Mouse (Mus musculus) kidney, postnatal 0 days (tissue): ENCODE results near the gene Rapgef5. TPM values are rescaled to one million over a fixed set of nuclear protein-coding genes. Genes with fewer than 3 reads are reported as not detected.

ENCODE experiments used
- ATAC-seq: fragments of 200-750 bp; cut with Nextera tagmentation; replicated peaks from 2 replicates; pipeline ENCODE4 v1.8.0; 2017; ENCODE audit warnings: low read depth, moderate number of reproducible peaks, moderate TSS enrichment, moderate library complexity; ENCODE audit not compliant: low FRiP score
- DNase-seq: peaks from one replicate; pipeline ENCODE4 v3.0.0-alpha.2; 2016; ENCODE audit warnings: low spot score
- H3K27ac ChIP-seq: fragments of 300-500 bp; sonication (generic); 2 replicates; pipeline ENCODE4 v1.5.1; 2014; ENCODE audit warnings: mild to moderate bottlenecking
- H3K27me3 ChIP-seq: fragments of 300-500 bp; sonication (generic); 2 replicates; pipeline ENCODE4 v1.6.1; 2014; ENCODE audit warnings: low read length, mixed read lengths; ENCODE audit not compliant: insufficient read depth
- H3K36me3 ChIP-seq: fragments of 300-500 bp; sonication (generic); 2 replicates; pipeline ENCODE4 v1.6.1; 2014; ENCODE audit warnings: low read length, mixed read lengths; ENCODE audit not compliant: insufficient read depth
- H3K4me1 ChIP-seq: fragments of 300-500 bp; sonication (generic); replicated peaks from 2 replicates; pipeline ENCODE4 v1.6.1; 2014; ENCODE audit warnings: antibody characterized with exemption, low read length, mixed read lengths; ENCODE audit not compliant: insufficient read depth
- H3K4me2 ChIP-seq: fragments of 300-500 bp; sonication (generic); 2 replicates; pipeline ENCODE4 v1.6.1; 2014; ENCODE audit warnings: mild to moderate bottlenecking, low read length, moderate library complexity, mixed read lengths
- H3K4me3 ChIP-seq: fragments of 300-500 bp; sonication (generic); replicated peaks from 2 replicates; pipeline ENCODE4 v1.5.1; 2014; ENCODE audit warnings: low read depth, low read length
- H3K9ac ChIP-seq: fragments of 300-500 bp; sonication (generic); 2 replicates; pipeline ENCODE4 v1.6.1; 2014; ENCODE audit warnings: low read depth, low read length
- H3K9me3 ChIP-seq: fragments of 300-500 bp; sonication (generic); replicated peaks from 2 replicates; pipeline ENCODE4 v1.6.1; 2016; ENCODE audit warnings: low read length, inconsistent platforms, mixed read lengths
- CTCF ChIP-seq: IDR thresholded peaks from 2 replicates; pipeline ENCODE4 v1.5.1; 2016; ENCODE audit warnings: antibody characterized with exemption, low read depth, mild to moderate bottlenecking, moderate library complexity
- WGBS: fragments of 180-500 bp; shearing (Covaris S2); extraction: QIAGEN DNeasy Blood & Tissue Kit; methylation state at CpG from one replicate; pipeline ENCODE4 v1.1.7; 2014; 5-methylcytosine and 5-hydroxymethylcytosine counted together
- polyA plus RNA-seq: library from polyadenylated mRNA; unstranded; fragments of >200 nt; fragmentation: Nextera tagmentation; extraction: Ambion mirVana; gene quantifications from 2 replicates; pipeline ENCODE4 v1.2.1, GENCODE M21; 2015

Gene Rapgef5
- polyA plus RNA-seq, 1 experiment from 2014 or later = 14.9 TPM

GRCm38 (mm10) chr12:117664644-117665043, 148.4 kb downstream of the Rapgef5 start:
- ATAC-seq = no peak
- no peaks in the 10 kb centered on the region for H3K9me3 ChIP-seq
- no peaks in the 10 kb centered on the region for H3K36me3 ChIP-seq
- H3K27me3 ChIP-seq = no peaks in the 10 kb centered on the region
- no peak overlapping the region for H3K4me2 ChIP-seq
- H3K4me3 ChIP-seq = no peak overlapping the region
- 0 out of 2 replicates have a peak, but pooled peaks cover 3% of the 10 kb centered on the region for H3K4me1 ChIP-seq
- WGBS = 63% methylated on average over 5 of the region's 5 CpGs
- H3K27ac ChIP-seq = no peak overlapping the region
- no peak for TF ChIP-seq CTCF
- H3K9ac ChIP-seq = no peak overlapping the region
- DNase-seq = no peak

GRCm38 (mm10) chr12:117666391-117666790, 150.1 kb downstream of the Rapgef5 start:
- Histone ChIP-seq H3K4me1 (0 out of 2 replicates have a peak, but pooled peaks cover 3% of the 10 kb centered on the region), H3K4me3 (no peak overlapping the region), H3K4me2 (no peak overlapping the region), H3K9me3 (no peaks in the 10 kb centered on the region), H3K36me3 (no peaks in the 10 kb centered on the region), H3K27me3 (no peaks in the 10 kb centered on the region), H3K27ac (no peak overlapping the region), H3K9ac (no peak overlapping the region)
- DNase-seq = no peak
- TF ChIP-seq CTCF = no peak
- no peak for ATAC-seq
- WGBS = 98% methylated on average over 3 of the region's 3 CpGs

GRCm38 (mm10) chr12:117669610-117670400, 153.5 kb downstream of the Rapgef5 start:
- Histone ChIP-seq H3K4me3 (no peak overlapping the region), H3K4me2 (no peak overlapping the region), H3K27me3 (no peaks in the 10 kb centered on the region), H3K36me3 (no peaks in the 10 kb centered on the region), H3K9me3 (no peaks in the 10 kb centered on the region), H3K9ac (no peak overlapping the region), H3K27ac (no peak overlapping the region), H3K4me1 (0 out of 2 replicates have a peak, but pooled peaks cover 3% of the 10 kb centered on the region)
- no peak for ATAC-seq
- 52% methylated on average over 10 of the region's 10 CpGs for WGBS
- no peak for DNase-seq
- no peak for TF ChIP-seq CTCF

GRCm38 (mm10) chr12:117673188-117673587, 156.9 kb downstream of the Rapgef5 start:
- 72% methylated on average over 2 of the region's 2 CpGs for WGBS
- H3K9me3 ChIP-seq = no peaks in the 10 kb centered on the region
- no peak overlapping the region for H3K4me2 ChIP-seq
- DNase-seq = no peak
- H3K36me3 ChIP-seq = no peaks in the 10 kb centered on the region
- TF ChIP-seq CTCF = no peak
- 0 out of 2 replicates have a peak, but pooled peaks cover 3% of the 10 kb centered on the region for H3K4me1 ChIP-seq
- H3K9ac ChIP-seq = no peak overlapping the region
- no peak for ATAC-seq
- no peak overlapping the region for H3K27ac ChIP-seq
- no peak overlapping the region for H3K4me3 ChIP-seq
- no peaks in the 10 kb centered on the region for H3K27me3 ChIP-seq

- Histone ChIP-seq H3K4me3 (no peak overlapping the region), H3K4me1 (0 out of 2 replicates have a peak, but pooled peaks cover 3% of the 10 kb centered on the region), H3K27me3 (no peaks in the 10 kb centered on the region), H3K27ac (no peak overlapping the region), H3K9me3 (no peaks in the 10 kb centered on the region), H3K36me3 (no peaks in the 10 kb centered on the region), H3K9ac (no peak overlapping the region), H3K4me2 (no peak overlapping the region)
- ATAC-seq = no peak
- no peak for TF ChIP-seq CTCF
- WGBS = 96% methylated on average over 2 of the region's 2 CpGs
- DNase-seq = no peak
These were observed 158.2 kb downstream of the Rapgef5 start for GRCm38 (mm10) chr12:117674511-117674910.

- 76% methylated on average over 4 of the region's 4 CpGs for WGBS
- no peak for ATAC-seq
- H3K4me3 ChIP-seq = no peak overlapping the region
These were observed 160.0 kb downstream of the Rapgef5 start for GRCm38 (mm10) chr12:117676265-117676664.

More at GRCm38 (mm10) chr12:117676265-117676664, 160.0 kb downstream of the Rapgef5 start:
- Histone ChIP-seq H3K9me3 (no peaks in the 10 kb centered on the region), H3K36me3 (no peaks in the 10 kb centered on the region), H3K27ac (no peak overlapping the region), H3K4me2 (no peak overlapping the region), H3K27me3 (no peaks in the 10 kb centered on the region), H3K4me1 (peaks cover 13% of the 10 kb centered on the region; the same call in 1 of the 2 replicates), H3K9ac (no peak overlapping the region)
- no peak for DNase-seq
- TF ChIP-seq CTCF = no peak
